In genomic region chr14:62311672-62312071, GRCm38 (mm10) we compare ENCODE assay signal across 18 mouse cellular contexts. TPM values are rescaled to one million over a fixed set of nuclear protein-coding genes. Genes with fewer than 3 reads are reported as not detected.
"Had no signal": no experiment of that assay in that cellular context is flagged by ENCODE, and none has a peak within 500 bp of the region (broad histone marks: within the 10 kb centered on the region; RNA-seq: fewer than 3 reads in every experiment).

No protein-coding gene starts in this region.

- DNase-seq: gastrocnemius, adult 2 months; gastrocnemius, postnatal 10 days; gastrocnemius, postnatal 25 days; heart, adult 18-20 months; heart, postnatal 14 days; heart, postnatal 36 days; kidney, adult 11 months; kidney, adult 2 months; kidney, adult 9 months; kidney, postnatal 14 days; kidney, postnatal 36 days; layer of hippocampus, adult 9-11 months; layer of hippocampus, postnatal 36 days; left cerebral cortex, postnatal 4 days had no signal

- ATAC-seq: hindbrain, postnatal 0 days; intestine, embryonic 16.5 days; liver, embryonic 12.5 days had no signal

RNA-seq across cellular contexts. Expression of gene Dleu7, which starts 18.8 kb away (rescaled TPM):
- total RNA-seq: gastrocnemius, adult 2 months; gastrocnemius, postnatal 25 days; heart, adult 18-20 months; heart, postnatal 36 days; liver, adult 2 months had no signal
